Mouse (Mus musculus) cerebellum, adult 11-12 months (tissue): Measurements from ENCODE around the gene Vrk1.

Experiments
- DNase-seq: peaks from one replicate; pipeline ENCODE4 v3.0.0; 2022

The Vrk1 gene

DNA sequence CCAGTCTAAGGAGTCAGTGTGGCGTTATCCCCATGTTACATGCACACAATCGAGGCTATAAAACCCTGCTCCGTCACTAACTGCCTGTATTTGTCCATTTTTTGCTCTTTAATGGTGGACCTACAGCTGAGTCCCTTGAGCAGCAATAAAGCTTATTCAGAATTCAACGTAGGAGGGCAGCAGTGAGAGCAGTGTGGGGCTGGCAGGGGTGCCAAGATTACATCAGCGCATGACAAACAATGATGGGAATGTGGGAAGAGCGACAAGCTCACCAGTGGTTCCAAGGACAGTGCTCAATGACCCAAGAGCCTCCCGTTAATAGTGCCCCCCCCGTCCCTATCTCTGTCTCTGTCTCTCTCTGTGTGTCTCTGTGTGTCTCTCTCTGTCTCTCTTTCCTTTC is 8.3 kb upstream of the Vrk1 start:
- no peak for DNase-seq

DNA sequence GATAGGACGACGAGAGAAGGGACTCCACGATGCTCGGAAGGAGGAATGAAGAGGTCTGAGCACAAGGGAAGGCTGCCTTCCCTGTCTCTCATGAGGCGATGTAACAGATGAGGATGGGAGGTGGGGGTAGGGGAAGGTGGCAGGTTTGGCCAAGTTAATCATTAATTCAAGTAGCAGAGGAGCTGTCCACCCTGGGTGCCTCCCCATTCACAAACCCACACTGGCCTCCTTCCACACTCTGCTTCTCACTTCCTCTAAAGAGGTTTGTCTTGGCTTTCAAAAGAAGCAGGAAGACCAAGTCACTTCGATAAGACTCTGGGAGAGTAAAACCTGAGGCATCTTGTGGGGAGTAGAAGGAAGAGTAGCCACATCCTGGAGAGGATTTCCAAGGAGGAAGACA is 5.3 kb upstream of the Vrk1 start:
- DNase-seq: no peak

DNA sequence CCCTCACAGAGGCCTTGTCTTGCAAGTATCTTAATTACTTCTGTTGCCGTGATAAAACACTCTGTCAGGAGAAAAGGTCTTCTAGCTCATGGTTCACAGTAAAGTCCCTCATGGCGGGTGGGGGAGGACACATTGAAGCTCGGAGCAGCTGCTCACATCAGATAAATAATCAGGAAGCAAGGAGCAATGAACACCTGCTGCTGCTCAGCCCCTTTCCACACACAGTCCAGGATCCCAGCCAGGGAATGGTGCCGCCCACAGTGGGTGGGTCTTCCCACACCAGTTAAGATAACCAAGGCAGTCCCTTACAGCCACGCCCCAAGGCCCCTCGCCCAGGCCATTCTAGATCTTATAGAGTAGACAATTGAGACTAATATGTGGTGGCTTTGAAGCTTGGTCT is 3.8 kb upstream of the Vrk1 start:
- no peak for DNase-seq

DNA sequence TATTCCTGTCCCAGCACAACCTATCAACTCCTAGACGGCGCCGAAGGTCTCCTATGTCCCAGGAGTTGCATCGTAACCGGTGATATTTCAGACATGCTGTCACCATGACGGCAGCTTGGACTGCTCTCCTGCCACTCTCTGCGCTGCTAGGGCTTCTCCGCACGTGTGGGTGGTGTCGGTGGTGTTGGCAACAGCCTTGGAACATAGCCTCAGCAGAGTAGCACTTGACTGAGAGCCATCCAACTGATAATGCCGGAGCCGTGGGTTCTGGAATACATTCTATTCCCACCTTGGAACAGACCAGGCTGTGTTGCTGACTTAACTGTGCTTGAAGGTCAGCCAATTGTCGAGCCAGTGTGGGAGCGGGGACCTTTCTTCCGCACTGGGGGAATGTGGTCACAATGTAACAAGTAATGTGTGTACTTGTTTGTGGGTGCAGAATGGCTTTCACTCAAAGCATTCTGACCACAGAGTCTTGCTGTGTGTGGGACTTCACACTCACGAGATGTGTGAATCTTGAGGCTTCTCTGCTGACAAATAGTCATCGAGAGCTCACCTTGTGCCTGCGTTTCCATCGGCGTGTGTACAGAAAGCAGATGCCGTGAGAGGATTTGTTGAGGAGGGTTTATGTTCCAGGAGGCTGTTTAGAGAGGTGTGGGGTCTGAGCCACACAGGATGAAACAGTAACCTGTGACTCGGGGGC is 1.5 kb upstream of the Vrk1 start:
- DNase-seq: no peak

DNA sequence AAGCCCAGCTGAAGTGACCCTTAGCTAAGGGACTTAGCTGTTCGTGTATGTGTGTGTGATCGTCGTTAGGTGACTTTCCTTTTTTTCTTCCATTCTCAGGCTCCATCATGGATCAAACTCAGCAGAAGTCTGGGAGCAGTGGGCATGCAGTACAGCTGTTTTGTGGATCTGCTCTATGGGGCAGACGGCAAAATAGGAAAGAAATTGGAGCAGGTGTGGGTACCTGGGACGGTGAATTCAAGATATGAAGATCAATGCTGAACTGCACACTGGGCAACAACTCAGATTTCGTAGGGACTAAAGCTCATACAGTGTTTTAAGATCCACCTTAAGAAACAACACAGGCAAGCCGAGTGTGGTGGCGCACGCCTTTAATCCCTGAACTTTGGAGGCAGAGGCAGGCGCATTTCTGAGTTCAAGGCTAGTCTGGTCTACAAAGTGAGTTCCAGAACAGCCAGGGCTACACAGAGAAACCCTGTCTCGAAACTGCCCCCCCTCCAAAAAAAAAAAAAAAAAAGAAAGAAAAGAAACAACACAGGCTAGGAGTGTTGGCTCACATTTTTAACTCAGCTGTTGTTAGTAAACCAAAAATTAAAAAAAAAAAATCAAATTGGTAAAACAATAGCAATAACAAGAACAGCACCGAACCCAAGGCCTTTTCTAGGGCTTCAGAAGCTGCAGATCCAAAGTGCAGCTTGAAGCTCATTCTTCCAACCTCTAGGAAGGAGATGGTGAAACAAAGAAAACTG is 732 bp upstream of the Vrk1 start:
- DNase-seq: peak; percentile 51

DNA sequence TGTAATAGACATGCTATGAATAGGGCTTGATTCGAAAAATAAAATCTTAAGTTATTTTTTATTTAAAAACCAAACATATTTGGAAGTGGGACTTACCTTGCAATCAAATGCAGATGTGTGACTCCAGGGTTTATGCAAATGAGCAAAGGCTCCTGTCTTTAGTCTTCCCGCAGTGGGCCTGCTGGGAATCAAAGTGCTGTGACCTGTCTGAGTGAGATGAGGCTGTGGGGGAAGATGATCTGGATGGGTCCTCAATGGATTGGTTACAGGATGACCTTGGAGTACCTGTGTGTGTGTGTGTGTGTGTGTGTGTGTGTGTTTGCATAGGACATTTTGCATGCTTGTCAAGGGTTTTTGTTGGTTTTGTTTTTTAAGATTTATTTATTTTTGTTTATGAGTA is 2.1 kb downstream of the Vrk1 start:
- no peak for DNase-seq

DNA sequence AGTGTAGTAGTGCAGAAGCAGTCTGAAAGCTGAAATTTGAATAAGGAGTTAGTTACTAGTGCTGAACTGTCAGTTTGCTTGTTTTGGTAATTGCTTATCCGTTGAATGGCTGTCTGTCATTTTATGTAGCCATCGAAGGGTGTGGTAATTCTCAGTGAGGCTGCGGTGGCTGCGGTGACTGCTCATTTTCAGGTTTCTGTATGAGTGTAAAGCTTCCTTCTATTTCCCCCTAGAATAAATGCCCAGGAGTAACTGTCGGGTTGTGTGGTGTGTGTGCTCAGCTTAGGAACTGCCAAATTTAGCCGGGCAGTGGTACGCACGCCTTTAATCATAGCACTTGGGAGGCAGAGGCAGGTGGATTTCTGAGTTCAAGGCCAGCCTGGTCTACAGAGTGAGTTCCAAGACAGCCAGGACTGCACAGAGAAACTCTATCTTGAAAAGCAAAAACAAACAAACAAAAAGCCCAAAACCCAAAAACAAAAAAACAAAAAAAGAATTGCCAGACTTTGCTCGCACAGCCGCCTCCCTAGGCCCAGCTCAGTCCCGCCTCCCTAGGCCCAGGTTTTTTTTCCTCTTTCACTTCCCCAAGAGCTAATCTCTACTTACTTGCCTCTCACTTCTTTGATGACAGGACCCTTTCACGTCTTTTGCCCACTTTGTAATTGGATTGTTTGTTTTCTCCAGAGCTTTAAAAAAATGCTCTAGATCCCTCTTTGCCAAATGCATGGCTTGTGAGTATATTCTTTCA is 6.4 kb downstream of the Vrk1 start:
- no peak for DNase-seq

DNA sequence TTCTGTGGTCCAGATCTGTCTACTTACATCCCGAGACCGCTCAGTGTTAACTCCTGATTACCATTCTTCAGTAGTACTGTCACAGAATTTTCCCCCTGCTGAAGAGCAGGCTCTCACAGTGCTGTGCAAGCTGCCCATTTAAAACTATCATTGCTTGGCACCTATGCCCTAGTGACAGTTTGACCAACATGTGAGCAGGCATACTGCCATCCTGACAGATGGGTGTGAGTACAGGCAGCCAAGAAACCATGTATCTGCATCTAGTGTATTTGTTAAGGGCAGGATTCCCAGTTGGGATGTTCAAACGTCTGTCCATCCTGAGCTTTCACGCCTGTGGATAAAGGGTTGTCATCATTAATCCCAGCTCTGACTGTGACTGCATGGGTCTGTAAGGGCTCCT is 10.0 kb downstream of the Vrk1 start:
- peak; percentile 95 for DNase-seq

DNA sequence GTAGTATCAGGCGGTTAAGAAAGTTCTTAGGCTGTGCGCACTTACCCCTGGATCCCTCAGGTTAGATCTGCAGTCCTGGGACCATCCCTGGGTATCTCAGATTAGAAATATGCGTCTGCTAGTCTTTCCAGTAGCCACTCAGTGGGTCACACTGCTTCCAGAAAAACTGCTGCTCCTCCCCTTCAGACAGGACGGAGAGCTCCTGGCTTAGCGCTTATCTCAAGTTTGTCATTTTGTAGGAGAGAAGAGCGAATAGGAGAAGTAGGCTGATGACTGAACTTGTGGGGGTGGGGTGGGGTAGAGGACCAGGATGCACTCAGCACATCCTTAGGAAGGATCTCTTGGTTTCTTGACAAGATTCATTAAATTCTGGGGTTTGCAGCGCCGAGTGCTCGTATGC is 13.6 kb downstream of the Vrk1 start:
- no peak for DNase-seq

DNA sequence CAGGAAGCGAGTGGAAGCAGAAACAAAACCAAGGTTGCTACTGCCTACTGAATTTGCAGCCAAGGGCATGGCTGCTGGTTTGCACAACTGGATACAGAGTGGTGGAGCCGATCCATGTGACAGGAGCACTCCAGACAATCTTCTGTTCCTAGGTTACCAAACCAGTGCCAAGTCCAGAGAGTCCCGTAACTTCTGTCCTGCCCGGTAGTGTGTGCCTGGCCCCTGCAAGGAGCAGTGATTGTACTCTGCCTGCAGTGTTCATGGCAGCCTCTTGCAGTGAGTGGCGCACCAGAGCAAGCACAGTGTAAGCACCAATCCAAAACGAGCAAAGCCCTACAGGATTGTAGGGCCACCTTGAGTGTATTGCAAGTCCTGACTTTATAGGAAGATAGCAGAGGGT is 15.4 kb downstream of the Vrk1 start:
- no peak for DNase-seq

DNA sequence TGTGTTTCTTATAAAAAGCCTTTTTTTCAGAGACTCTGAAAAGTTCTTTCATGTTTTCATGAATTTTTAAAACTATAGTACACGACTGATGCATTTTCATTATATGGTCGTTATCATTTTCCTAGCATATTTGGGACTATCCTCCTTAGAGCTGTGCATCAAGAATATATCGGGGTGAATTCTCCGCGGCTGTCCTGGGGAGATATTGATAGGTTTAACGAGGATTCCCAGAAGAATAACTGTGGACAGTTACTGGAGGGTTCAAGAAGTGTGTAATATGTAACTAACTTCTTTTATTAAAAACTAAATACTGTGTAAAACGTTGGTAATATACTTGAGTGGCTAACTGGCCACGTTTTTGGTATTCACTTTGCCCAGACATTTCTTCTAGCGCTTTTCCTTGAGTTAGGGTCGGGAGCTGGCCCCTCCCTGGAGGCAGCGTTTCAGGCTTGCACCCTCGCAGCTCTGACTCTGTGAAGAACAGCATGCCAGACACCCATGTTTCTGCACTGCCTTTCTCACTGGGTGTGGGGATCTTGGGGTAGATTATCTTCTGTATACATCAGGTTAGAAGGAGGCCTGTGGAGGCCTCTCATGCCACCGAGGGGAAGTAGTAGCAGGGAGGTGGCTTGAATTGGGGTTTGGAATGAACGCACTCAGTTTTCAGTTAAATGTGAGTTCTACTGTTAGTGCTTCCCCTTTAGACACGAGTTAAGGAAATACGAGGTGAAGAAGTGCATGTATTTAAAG is 16.5 kb downstream of the Vrk1 start:
- DNase-seq: no peak

DNA sequence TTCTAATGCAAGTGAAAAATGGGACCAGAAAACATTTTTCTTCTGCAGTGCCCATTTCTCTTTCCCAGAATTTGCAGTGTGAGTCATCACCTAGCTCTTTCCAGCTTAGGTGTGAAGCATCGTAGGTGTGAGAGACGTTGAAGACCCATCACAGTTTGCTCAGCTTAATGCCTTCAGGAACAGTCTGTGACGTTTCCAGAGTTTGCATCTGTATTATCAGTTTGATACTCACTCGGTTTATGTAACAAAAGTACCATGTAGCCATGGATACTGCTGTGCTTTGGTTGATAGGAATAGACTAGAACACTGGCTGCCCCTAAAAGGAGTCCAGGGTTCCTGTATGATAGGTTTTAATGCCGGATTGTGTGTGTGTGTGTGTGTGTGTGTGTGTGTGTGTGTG is 17.3 kb downstream of the Vrk1 start:
- DNase-seq: no peak

DNA sequence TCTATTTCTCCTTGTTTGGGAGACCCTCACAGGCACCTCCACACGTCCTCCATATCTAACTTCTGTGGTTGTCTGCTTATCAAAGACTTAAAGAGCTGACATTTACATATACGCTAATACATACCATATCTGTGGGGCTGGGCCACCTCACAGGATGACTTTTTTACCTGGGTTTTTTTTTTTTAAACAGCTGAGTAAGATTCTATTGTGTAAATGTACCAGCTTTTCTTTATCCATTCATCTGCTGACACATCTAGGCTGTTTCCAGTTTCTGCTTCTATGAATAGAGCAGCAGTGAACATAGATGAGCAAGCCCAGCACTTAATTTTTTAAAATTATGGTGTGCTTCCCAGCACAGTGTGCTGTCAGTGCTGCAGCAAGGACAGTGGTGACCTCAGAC is 19.6 kb downstream of the Vrk1 start:
- no peak for DNase-seq

DNA sequence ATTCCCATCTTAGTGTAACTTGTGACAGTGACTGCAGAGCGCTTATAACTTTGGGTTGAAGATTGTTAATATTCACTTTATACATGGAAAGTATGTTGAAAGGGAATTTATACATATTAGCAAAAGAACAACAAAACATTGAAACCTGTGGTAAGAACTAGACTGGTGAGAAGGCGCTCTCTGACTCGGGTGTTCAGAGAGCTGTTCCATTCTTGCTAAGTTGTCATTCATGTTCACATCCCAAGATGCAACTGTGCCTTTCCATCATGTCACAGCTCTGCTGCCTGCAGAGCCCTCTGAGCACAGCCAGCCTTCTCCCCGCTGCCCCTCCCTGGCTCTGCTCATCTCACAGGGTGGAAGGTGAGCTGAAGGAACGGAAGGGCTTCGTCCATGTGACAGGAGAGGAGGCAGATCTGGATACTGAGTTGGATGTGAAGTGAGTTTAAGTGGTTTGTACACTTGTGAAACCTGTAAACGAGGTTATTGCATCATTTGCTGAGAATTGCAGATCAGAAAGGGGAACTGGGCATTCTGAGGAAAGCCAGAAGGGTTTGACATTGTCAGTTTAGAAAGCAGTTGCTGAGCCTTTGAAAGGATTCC is 20.2 kb downstream of the Vrk1 start:
- no peak for DNase-seq

DNA sequence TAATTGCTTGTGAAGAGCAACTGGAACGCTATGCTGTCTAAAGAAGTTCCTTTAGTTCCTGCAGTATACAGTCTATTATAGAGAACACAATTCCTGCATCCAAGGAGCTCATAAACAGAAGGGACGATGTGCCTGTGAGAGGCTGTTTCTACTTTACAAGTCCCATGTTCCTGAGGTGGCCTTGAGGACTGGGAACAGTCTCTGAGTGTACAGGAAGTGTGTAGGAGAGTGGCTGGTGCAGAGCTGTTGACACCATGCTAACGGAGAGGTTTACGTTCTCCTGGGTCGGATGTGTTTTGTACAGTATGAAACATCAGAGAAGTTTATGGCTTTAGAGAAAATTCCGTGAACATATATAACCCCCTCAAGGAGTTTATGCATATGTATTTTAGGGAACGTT is 20.8 kb downstream of the Vrk1 start:
- DNase-seq: no peak

DNA sequence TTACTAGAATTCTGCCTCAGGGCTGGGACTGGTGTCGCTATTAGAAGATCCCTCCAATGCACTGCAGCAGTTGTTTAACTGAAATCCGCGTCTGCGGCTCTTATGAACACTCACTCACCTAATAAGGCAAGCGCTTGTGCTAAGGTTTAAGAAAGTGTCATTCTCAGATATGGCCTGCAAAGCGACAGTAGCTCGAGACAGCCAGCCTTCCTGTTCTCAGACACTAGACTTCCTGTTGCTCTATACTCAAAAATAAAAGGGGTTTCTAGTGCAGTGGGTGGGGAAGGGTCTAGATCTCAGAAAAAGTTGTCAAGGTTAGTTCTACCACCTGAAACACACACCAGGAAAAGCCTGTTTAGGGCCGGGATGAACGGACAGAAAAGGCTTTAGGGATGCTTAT is 21.9 kb downstream of the Vrk1 start:
- DNase-seq: no peak

DNA sequence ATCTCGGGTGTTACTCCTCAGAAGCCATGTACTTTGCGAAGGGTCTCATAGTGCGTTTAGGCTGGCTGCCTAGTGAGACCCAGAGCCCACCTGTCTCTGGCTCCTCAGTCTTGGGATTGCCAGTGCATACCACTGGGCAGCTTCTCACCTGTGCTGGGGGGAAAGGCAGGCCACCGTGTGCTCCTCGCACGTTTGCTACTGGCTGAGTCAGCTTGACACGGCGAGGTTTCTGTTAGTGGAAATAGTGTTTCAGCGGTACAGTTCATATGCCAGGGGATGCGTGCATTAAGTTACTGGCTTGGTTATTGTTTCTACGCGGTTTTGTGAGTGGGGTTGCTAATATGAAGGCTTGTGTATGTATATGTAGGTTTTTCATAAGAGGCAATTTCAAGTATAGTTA is 22.3 kb downstream of the Vrk1 start:
- no peak for DNase-seq

DNA sequence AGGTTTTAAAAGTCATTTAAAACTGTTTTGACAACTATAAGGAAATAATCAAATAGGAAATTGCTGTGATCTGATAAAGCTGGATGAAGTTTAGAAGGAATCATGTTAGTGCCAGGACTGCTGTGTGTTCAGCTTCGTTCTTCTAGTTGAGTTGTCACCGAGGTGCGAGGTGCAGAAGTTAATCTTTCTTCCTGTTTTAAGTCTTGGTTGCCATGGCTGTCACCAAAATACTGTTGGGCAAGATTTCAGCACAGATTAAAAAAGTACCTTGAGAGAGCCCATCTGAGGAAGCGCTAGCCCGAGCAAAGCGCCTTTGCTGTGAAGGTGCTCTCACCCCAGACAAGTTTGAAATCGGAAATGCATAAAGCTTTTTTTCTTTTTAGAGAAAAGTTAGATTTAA is 24.2 kb downstream of the Vrk1 start:
- no peak for DNase-seq

DNA sequence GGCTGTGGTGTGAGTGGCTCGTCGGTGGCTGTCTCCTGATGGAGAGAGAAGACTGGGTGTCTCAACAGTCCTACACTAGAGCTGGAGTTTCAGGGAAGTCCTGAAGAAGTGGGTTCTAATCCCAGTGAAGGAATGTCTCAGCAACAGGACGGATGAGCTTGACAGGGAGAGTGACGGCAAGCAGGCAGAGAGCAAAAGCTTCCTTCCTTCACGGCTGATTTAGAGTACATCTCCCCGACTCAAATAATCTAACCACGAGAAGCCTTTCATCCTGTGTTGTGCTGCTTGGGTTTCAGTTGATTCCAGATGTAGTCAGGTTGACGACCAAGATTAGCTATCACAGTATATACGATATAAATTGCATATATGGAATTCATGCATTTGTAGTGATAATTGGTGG is 24.7 kb downstream of the Vrk1 start:
- no peak for DNase-seq

DNA sequence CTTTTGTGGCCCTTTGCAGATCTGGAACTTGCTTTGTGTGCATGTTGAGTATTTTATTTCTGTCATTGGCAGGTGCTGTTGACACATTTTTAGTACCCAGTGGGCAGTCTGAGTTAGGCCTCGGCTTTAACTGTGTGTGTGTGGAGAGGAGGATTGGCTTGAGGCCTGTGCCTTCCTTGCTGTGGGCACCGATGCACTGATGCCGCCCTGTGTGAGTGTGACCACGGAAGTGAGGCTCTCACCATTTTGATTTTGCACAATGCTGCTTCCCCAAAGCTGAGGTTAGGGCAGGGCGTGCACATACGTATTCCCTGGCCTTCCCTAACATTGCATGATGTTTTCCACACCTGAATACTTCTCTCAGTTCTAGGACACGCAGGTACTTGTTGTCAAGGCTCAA is 30.2 kb downstream of the Vrk1 start:
- no peak for DNase-seq

DNA sequence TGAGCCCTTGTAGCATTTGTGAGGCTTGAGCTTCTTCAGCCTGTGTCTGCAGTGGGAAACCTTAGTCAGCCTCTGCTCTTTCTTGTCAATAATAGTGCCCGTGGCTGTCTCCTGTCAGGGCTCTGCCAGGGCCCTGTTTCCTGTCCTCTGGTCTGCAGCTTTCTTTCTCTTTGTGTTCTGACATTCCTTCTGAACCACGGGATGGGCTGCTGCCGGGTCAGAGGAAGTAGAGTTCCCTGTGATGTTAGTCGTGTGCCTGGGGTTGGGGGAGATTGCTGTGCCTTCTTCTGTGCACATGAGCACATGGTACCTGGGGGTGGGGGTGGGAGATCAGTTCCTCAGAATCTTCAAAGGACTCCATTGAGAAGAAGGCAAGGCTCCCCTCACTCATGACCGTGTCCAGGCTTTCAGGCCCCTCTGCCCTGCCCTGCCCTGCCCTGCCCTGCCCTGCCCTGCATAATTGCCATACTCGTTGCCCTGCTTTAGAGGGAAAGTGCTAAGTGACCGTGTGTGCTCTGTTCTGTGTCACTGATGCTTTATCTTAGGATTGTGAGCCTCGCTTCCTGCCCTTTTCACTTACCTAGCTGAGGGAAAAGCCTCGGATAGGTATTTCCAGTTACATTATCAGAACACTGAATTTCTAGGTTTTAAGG is 36.2 kb downstream of the Vrk1 start:
- DNase-seq: no peak

DNA sequence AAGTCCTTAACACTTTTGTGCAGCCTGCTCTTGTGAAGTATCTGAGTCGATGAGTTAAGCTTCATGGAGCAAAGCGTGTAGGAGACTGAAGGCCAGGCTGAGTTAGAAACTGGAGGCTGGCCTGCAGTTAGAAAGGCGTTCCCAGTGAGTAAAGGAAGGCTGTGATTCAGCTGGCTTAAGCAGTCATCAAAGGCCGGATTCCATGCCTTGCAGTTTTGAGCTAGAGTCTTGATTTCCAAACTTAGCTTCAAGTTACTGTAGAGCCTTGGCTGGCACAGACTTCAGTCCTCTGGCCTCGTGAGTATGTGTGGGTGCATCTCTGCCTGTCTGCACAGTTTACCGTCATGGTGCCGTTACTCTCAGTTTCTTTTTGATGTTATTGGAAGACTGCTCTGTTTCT is 42.2 kb downstream of the Vrk1 start:
- DNase-seq: no peak

DNA sequence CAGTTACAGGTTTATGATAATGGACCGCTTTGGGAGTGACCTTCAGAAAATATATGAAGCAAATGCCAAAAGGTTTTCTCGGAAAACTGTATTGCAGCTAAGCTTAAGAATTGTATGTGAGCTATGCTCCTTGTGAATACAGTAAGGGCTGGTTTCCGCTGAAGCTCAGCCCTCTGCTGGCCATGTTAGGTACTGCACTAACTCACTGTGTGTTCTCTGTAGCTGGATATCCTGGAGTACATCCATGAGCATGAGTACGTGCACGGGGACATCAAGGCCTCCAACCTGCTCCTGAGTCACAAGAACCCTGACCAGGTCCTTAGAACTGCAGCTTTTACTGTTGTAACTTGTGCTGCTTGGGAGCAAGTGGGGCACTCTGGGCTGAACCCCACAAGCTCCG is 45.8 kb downstream of the Vrk1 start:
- peak; percentile 66 for DNase-seq
